Mouse (Mus musculus): ENCODE measurements around the gene Hprt. TPM values are rescaled to one million over a fixed set of nuclear protein-coding genes. Genes with fewer than 3 reads are reported as not detected.

Gene Hprt
- polyA plus RNA-seq, 1 experiment from 2014 or later = 155 TPM

- Histone ChIP-seq H3K27me3 (ENCODE audit: insufficient read depth, low read length) (no peaks in the 10 kb centered on the region), H3K36me3 (ENCODE audit: insufficient read depth, low read length) (no peaks in the 10 kb centered on the region), H3K4me2 (replicated peaks; ENCODE audit: low read depth, low read length) (peak overlapping the region; percentile 44), H3K27ac (ENCODE audit: low read length) (peak overlapping the region; percentile 73), H3K9ac (replicated peaks; ENCODE audit: low read length) (peak overlapping the region; percentile 51; the same call in 1 of the 2 replicates), H3K4me1 (ENCODE audit: insufficient read depth, low read length) (peaks cover 33% of the 10 kb centered on the region; the same call in 1 of the 2 replicates), H3K4me3 (ENCODE audit: low read length) (peak overlapping the region; percentile 15), H3K9me3 (ENCODE audit: low read length) (no peaks in the 10 kb centered on the region)
- peak; percentile 59 for ATAC-seq (ENCODE audit: low FRiP score, low TSS enrichment)
- 11% methylated on average over 13 of the region's 13 CpGs for WGBS
These were observed 64.9 kb downstream of the Hprt start for GRCm38 (mm10) chrX:53052652-53053500.

GRCm38 (mm10) chrX:53053885-53054284 is 65.9 kb downstream of the Hprt start:
- Histone ChIP-seq H3K27ac (ENCODE audit: low read length) (peak overlapping the region; percentile 73), H3K9ac (replicated peaks; ENCODE audit: low read length) (peak overlapping the region; percentile 46; the same call in 1 of the 2 replicates), H3K27me3 (ENCODE audit: insufficient read depth, low read length) (0 out of 2 replicates have a peak, but pooled peaks cover 2% of the 10 kb centered on the region), H3K36me3 (ENCODE audit: insufficient read depth, low read length) (no peaks in the 10 kb centered on the region), H3K4me3 (ENCODE audit: low read length) (peak overlapping the region; percentile 35), H3K9me3 (ENCODE audit: low read length) (no peaks in the 10 kb centered on the region), H3K4me1 (ENCODE audit: insufficient read depth, low read length) (peaks cover 34% of the 10 kb centered on the region; the same call in 1 of the 2 replicates), H3K4me2 (replicated peaks; ENCODE audit: low read depth, low read length) (peak overlapping the region; percentile 45)
- 43% methylated on average over 5 of the region's 5 CpGs for whole genome bisulfite sequencing
- no peak for ATAC-seq (ENCODE audit: low FRiP score, low TSS enrichment)

- ATAC-seq (ENCODE audit: low FRiP score, low TSS enrichment) = no peak
- H3K27me3 ChIP-seq (ENCODE audit: insufficient read depth, low read length) = 0 out of 2 replicates have a peak, but pooled peaks cover 2% of the 10 kb centered on the region
- 0 out of 2 replicates have a peak, but pooled peaks cover 36% of the 10 kb centered on the region for H3K4me1 ChIP-seq (ENCODE audit: insufficient read depth, low read length)
- peak overlapping the region; percentile 92 for H3K27ac ChIP-seq (ENCODE audit: low read length)
- no peaks in the 10 kb centered on the region for H3K9me3 ChIP-seq (ENCODE audit: low read length)
- H3K36me3 ChIP-seq (ENCODE audit: insufficient read depth, low read length) = no peaks in the 10 kb centered on the region
- peak overlapping the region; percentile 64 for H3K4me3 ChIP-seq (ENCODE audit: low read length)
- H3K9ac ChIP-seq (replicated peaks; ENCODE audit: low read length) = peak overlapping the region; percentile 82
- WGBS = 16% methylated on average over 9 of the region's 9 CpGs
- H3K4me2 ChIP-seq (replicated peaks; ENCODE audit: low read depth, low read length) = peak overlapping the region; percentile 61
These were observed 67.8 kb downstream of the Hprt start for GRCm38 (mm10) chrX:53055771-53056170.

GRCm38 (mm10) chrX:53056627-53057026 is 68.7 kb downstream of the Hprt start:
- Histone ChIP-seq H3K9me3 (ENCODE audit: low read length) (no peaks in the 10 kb centered on the region), H3K36me3 (ENCODE audit: insufficient read depth, low read length) (no peaks in the 10 kb centered on the region), H3K27ac (ENCODE audit: low read length) (peak overlapping the region; percentile 92), H3K4me3 (ENCODE audit: low read length) (peak overlapping the region; percentile 64), H3K4me2 (replicated peaks; ENCODE audit: low read depth, low read length) (peak overlapping the region; percentile 61), H3K4me1 (ENCODE audit: insufficient read depth, low read length) (0 out of 2 replicates have a peak, but pooled peaks cover 31% of the 10 kb centered on the region), H3K9ac (replicated peaks; ENCODE audit: low read length) (peak overlapping the region; percentile 82), H3K27me3 (ENCODE audit: insufficient read depth, low read length) (0 out of 2 replicates have a peak, but pooled peaks cover 2% of the 10 kb centered on the region)
- no peak; the same call in 1 of the 2 replicates for ATAC-seq (ENCODE audit: low FRiP score, low TSS enrichment)
- 15% methylated on average over 29 of the region's 33 CpGs for WGBS

GRCm38 (mm10) chrX:53057054-53057759 is 69.3 kb downstream of the Hprt start:
- peak; percentile 91 for ATAC-seq (ENCODE audit: low FRiP score, low TSS enrichment)
- 0 out of 2 replicates have a peak, but pooled peaks cover 2% of the 10 kb centered on the region for H3K27me3 ChIP-seq (ENCODE audit: insufficient read depth, low read length)
- H3K9me3 ChIP-seq (ENCODE audit: low read length) = no peaks in the 10 kb centered on the region
- peak overlapping the region; percentile 92 for H3K27ac ChIP-seq (ENCODE audit: low read length)
- peak overlapping the region; percentile 61 for H3K4me2 ChIP-seq (replicated peaks; ENCODE audit: low read depth, low read length)
- H3K36me3 ChIP-seq (ENCODE audit: insufficient read depth, low read length) = no peaks in the 10 kb centered on the region
- H3K4me3 ChIP-seq (ENCODE audit: low read length) = peak overlapping the region; percentile 64
- WGBS = 8% methylated on average over 33 of the region's 42 CpGs
- peak overlapping the region; percentile 82 for H3K9ac ChIP-seq (replicated peaks; ENCODE audit: low read length)
- H3K4me1 ChIP-seq (ENCODE audit: insufficient read depth, low read length) = 0 out of 2 replicates have a peak, but pooled peaks cover 30% of the 10 kb centered on the region

- H3K27ac ChIP-seq (ENCODE audit: low read length) = peak overlapping the region; percentile 92
- no peaks in the 10 kb centered on the region for H3K36me3 ChIP-seq (ENCODE audit: insufficient read depth, low read length)
- 0 out of 2 replicates have a peak, but pooled peaks cover 2% of the 10 kb centered on the region for H3K27me3 ChIP-seq (ENCODE audit: insufficient read depth, low read length)
- no peak for ATAC-seq (ENCODE audit: low FRiP score, low TSS enrichment)
- H3K4me1 ChIP-seq (ENCODE audit: insufficient read depth, low read length) = 0 out of 2 replicates have a peak, but pooled peaks cover 25% of the 10 kb centered on the region
- peak overlapping the region; percentile 63 for H3K9ac ChIP-seq (replicated peaks; ENCODE audit: low read length)
- no peaks in the 10 kb centered on the region for H3K9me3 ChIP-seq (ENCODE audit: low read length)
- peak overlapping the region; percentile 61 for H3K4me2 ChIP-seq (replicated peaks; ENCODE audit: low read depth, low read length)
- peak overlapping the region; percentile 64 for H3K4me3 ChIP-seq (ENCODE audit: low read length)
- 38% methylated on average over 6 of the region's 6 CpGs for whole genome bisulfite sequencing
These were observed 69.8 kb downstream of the Hprt start for GRCm38 (mm10) chrX:53057760-53058090.

- no peak for ATAC-seq (ENCODE audit: low FRiP score, low TSS enrichment)
- Histone ChIP-seq H3K9me3 (ENCODE audit: low read length) (no peaks in the 10 kb centered on the region), H3K36me3 (ENCODE audit: insufficient read depth, low read length) (no peaks in the 10 kb centered on the region), H3K27ac (ENCODE audit: low read length) (peak overlapping the region; percentile 51; the same call in 1 of the 2 replicates), H3K9ac (replicated peaks; ENCODE audit: low read length) (peak overlapping the region; percentile 67), H3K4me2 (replicated peaks; ENCODE audit: low read depth, low read length) (peak overlapping the region; percentile 61), H3K4me1 (ENCODE audit: insufficient read depth, low read length) (0 out of 2 replicates have a peak, but pooled peaks cover 20% of the 10 kb centered on the region), H3K4me3 (ENCODE audit: low read length) (peak overlapping the region; percentile 38), H3K27me3 (ENCODE audit: insufficient read depth, low read length) (0 out of 2 replicates have a peak, but pooled peaks cover 2% of the 10 kb centered on the region)
- 19% methylated on average over 33 of the region's 33 CpGs for WGBS
These were observed 70.7 kb downstream of the Hprt start for GRCm38 (mm10) chrX:53058459-53059280.

- H3K4me2 ChIP-seq (replicated peaks; ENCODE audit: low read depth, low read length) = peak overlapping the region; percentile 61
- no peak for ATAC-seq (ENCODE audit: low FRiP score, low TSS enrichment)
- 32% methylated on average over 11 of the region's 11 CpGs for WGBS
- H3K27ac ChIP-seq (ENCODE audit: low read length) = peak overlapping the region; percentile 50; the same call in 1 of the 2 replicates
- no peaks in the 10 kb centered on the region for H3K36me3 ChIP-seq (ENCODE audit: insufficient read depth, low read length)
- no peaks in the 10 kb centered on the region for H3K9me3 ChIP-seq (ENCODE audit: low read length)
- H3K27me3 ChIP-seq (ENCODE audit: insufficient read depth, low read length) = 0 out of 2 replicates have a peak, but pooled peaks cover 2% of the 10 kb centered on the region
- 0 out of 2 replicates have a peak overlapping the region, but pooled peaks have one; percentile 3 for H3K4me3 ChIP-seq (ENCODE audit: low read length)
- no peak overlapping the region for H3K9ac ChIP-seq (replicated peaks; ENCODE audit: low read length)
- H3K4me1 ChIP-seq (ENCODE audit: insufficient read depth, low read length) = 0 out of 2 replicates have a peak, but pooled peaks cover 14% of the 10 kb centered on the region
These were observed 71.6 kb downstream of the Hprt start for GRCm38 (mm10) chrX:53059426-53060007.

All from kidney, embryonic 16.5 days (tissue).